Mouse (Mus musculus) lung, embryonic 16.5 days (tissue): ENCODE data around the gene Npas1. TPM values are rescaled to one million over a fixed set of nuclear protein-coding genes. Genes with fewer than 3 reads are reported as not detected.

Experiments used
- ATAC-seq: fragments of 200-750 bp; cut with Nextera tagmentation; 2 replicates; pipeline ENCODE4 v1.8.0; 2017; ENCODE audit warnings: low read depth, mild to moderate bottlenecking, moderate library complexity
- H3K27ac ChIP-seq: fragments of 300-500 bp; sonication (generic); 2 replicates; pipeline ENCODE4 v1.5.1; 2014; ENCODE audit warnings: mild to moderate bottlenecking, control low read depth, low read length
- H3K27me3 ChIP-seq: fragments of 300-500 bp; sonication (generic); 2 replicates; pipeline ENCODE4 v1.6.1; 2014; ENCODE audit warnings: low read depth, low read length, mixed read lengths; ENCODE audit not compliant: control insufficient read depth, insufficient read depth
- H3K36me3 ChIP-seq: fragments of 300-500 bp; sonication (generic); 2 replicates; pipeline ENCODE4 v1.6.1; 2014; ENCODE audit warnings: low read length; ENCODE audit not compliant: control insufficient read depth, insufficient read depth
- H3K4me1 ChIP-seq: fragments of 300-500 bp; sonication (generic); replicated peaks from 2 replicates; pipeline ENCODE4 v1.6.1; 2014; ENCODE audit warnings: low read length, mixed read lengths; ENCODE audit not compliant: control insufficient read depth, insufficient read depth
- H3K4me2 ChIP-seq: fragments of 300-500 bp; sonication (generic); 2 replicates; pipeline ENCODE4 v1.6.1; 2014; ENCODE audit warnings: low read depth, low read length, control low read depth
- H3K4me3 ChIP-seq: fragments of 300-500 bp; sonication (generic); 2 replicates; pipeline ENCODE4 v1.5.1; 2014; ENCODE audit warnings: mild to moderate bottlenecking, low read length, control low read depth
- H3K9ac ChIP-seq: fragments of 300-500 bp; sonication (generic); 2 replicates; pipeline ENCODE4 v1.6.1; 2014; ENCODE audit warnings: low read length, control low read depth
- H3K9me3 ChIP-seq: fragments of 300-500 bp; sonication (generic); 2 replicates; pipeline ENCODE4 v1.6.1; 2016; ENCODE audit warnings: low read length; ENCODE audit not compliant: control insufficient read depth
- WGBS: fragments of 180-500 bp; shearing (Covaris S2); extraction: QIAGEN DNeasy Blood & Tissue Kit; methylation state at CpG from one replicate; pipeline ENCODE4 v1.1.7; 2014; 5-methylcytosine and 5-hydroxymethylcytosine counted together
- polyA plus RNA-seq: library from polyadenylated mRNA; unstranded; fragments of >200 nt; fragmentation: Nextera tagmentation; extraction: Ambion mirVana; gene quantifications from 2 replicates; pipeline ENCODE4 v1.2.1, GENCODE M21; 2015

Gene Npas1
- polyA plus RNA-seq, 1 experiment from 2014 or later: 0.39 TPM

- Histone ChIP-seq H3K4me3 (no peak overlapping the region), H3K4me1 (peaks cover 10% of the 10 kb centered on the region), H3K9ac (no peak overlapping the region), H3K9me3 (no peaks in the 10 kb centered on the region), H3K27me3 (no peaks in the 10 kb centered on the region), H3K36me3 (peaks cover 51% of the 10 kb centered on the region), H3K27ac (no peak overlapping the region), H3K4me2 (no peak overlapping the region)
- 77% methylated on average over 10 of the region's 10 CpGs for WGBS
- ATAC-seq: peak; percentile 10; the same call in 1 of the 2 replicates
Measured at GRCm38 (mm10) chr7:16417141-16417771, 60.3 kb downstream of the Npas1 start.

GRCm38 (mm10) chr7:16415426-16415825, 62.1 kb downstream of the Npas1 start:
- H3K4me1 ChIP-seq: peaks cover 15% of the 10 kb centered on the region
- WGBS: 67% methylated on average over 3 of the region's 3 CpGs
- H3K27me3 ChIP-seq: no peaks in the 10 kb centered on the region
- no peak overlapping the region for H3K4me3 ChIP-seq
- peaks cover 37% of the 10 kb centered on the region for H3K36me3 ChIP-seq
- peak overlapping the region; percentile 45; the same call in 1 of the 2 replicates for H3K27ac ChIP-seq
- no peak overlapping the region for H3K4me2 ChIP-seq
- no peaks in the 10 kb centered on the region for H3K9me3 ChIP-seq
- no peak overlapping the region for H3K9ac ChIP-seq
- ATAC-seq: peak; percentile 43

- peaks cover 19% of the 10 kb centered on the region for H3K36me3 ChIP-seq
- no peaks in the 10 kb centered on the region for H3K9me3 ChIP-seq
- no peaks in the 10 kb centered on the region for H3K27me3 ChIP-seq
- no peak overlapping the region for H3K9ac ChIP-seq
- ATAC-seq: peak; percentile 30
- 68% methylated on average over 2 of the region's 2 CpGs for WGBS
- no peak overlapping the region for H3K4me2 ChIP-seq
- 0 out of 2 replicates have a peak overlapping the region, but pooled peaks have one; percentile 29 for H3K27ac ChIP-seq
- H3K4me1 ChIP-seq: peaks cover 15% of the 10 kb centered on the region
- no peak overlapping the region for H3K4me3 ChIP-seq
Measured at GRCm38 (mm10) chr7:16412930-16413329, 64.6 kb downstream of the Npas1 start.

DNA sequence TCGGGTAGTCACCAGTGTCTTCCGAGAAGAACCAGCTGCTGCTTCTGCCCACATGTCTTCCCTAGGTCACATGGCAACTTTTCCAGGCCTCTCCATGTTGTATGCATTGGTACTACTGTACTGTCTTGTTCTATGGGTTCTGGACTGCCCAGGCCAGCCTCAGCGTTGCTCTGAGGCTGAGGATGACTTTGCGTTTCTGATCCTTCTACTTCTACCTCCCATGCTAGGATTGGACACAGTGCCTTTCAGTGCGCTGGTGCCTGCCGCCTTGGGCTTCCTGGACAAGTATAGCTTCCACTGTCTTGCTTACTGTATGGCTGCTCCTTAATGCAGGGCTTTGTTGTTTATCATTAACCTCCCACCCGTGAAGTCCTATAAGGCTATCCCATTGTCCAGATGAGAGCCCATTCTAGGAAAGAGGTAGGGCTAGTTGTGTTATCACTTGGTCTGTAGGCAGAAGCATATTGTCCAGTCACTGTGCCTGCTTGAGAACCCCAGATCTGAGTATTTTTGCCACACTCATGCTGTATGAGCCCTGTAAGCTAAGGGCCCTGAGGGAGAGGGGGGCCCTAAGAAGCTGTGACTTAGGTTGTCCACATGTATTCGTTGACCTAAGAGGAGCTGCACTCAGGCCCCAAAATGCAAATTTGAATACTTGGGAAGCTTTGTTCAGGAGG, 65.2 kb downstream of the Npas1 start:
- H3K4me2 ChIP-seq: no peak overlapping the region

DNA sequence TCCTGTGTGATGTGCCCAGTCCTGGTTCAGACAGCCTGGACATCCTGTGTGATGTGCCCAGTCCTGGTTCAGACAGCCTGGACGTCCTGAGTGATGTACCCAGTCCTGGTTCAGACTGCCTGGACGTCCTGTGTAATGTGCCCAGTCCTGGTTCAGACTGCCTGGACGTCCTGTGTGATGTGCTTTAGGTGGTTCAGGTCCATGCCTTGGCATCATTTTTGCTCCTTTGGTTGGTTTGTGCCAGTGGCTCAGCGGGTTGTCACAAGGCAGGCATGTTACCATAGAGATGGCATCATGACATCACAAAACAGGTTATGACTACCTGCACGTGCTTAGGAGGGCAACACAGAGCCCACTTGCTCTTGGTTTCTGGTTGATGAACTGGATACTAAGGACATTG, 66.4 kb downstream of the Npas1 start:
- ATAC-seq: no peak
- H3K36me3 ChIP-seq: peaks cover 4% of the 10 kb centered on the region; the same call in 1 of the 2 replicates
- no peak overlapping the region for H3K9ac ChIP-seq
- H3K27ac ChIP-seq: no peak overlapping the region
- H3K4me2 ChIP-seq: no peak overlapping the region
- H3K27me3 ChIP-seq: no peaks in the 10 kb centered on the region
- H3K4me1 ChIP-seq: peaks cover 20% of the 10 kb centered on the region
- 91% methylated on average over 5 of the region's 5 CpGs for WGBS
- H3K9me3 ChIP-seq: no peaks in the 10 kb centered on the region
- no peak overlapping the region for H3K4me3 ChIP-seq

More for the DNA sequence above, 65.2 kb downstream of the Npas1 start:
- H3K4me3 ChIP-seq: no peak overlapping the region
- ATAC-seq: no peak; the same call in 1 of the 2 replicates
- peaks cover 14% of the 10 kb centered on the region for H3K36me3 ChIP-seq
- peaks cover 15% of the 10 kb centered on the region for H3K4me1 ChIP-seq
- no peak overlapping the region for H3K9ac ChIP-seq
- 73% methylated on average over 8 of the region's 8 CpGs for WGBS
- H3K27me3 ChIP-seq: no peaks in the 10 kb centered on the region
- H3K27ac ChIP-seq: 0 out of 2 replicates have a peak overlapping the region, but pooled peaks have one; percentile 2
- H3K9me3 ChIP-seq: no peaks in the 10 kb centered on the region

DNA sequence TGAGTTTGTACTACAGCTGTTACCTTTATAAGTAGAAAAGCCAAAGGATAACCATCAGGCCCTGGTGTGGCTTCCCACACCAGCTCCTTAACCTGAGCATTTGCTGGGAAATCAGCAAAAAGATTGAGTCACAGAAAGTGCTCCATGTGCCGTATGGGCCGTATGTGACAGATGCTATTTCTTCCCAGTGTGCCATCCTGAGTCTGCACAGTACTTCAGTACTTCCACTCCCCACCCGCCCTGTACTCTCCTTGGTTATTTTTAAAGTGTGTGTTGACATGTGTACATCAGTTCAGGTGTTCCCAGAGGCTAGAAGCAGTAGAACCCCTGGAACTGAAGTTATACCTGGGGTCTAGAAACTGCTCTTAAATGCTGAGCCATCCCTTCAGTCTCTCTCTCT, 70.5 kb downstream of the Npas1 start:
- Histone ChIP-seq H3K36me3 (0 out of 2 replicates have a peak, but pooled peaks cover 2% of the 10 kb centered on the region), H3K27me3 (no peaks in the 10 kb centered on the region), H3K9ac (no peak overlapping the region), H3K9me3 (no peaks in the 10 kb centered on the region), H3K4me2 (no peak overlapping the region), H3K27ac (no peak overlapping the region), H3K4me3 (no peak overlapping the region), H3K4me1 (peaks cover 34% of the 10 kb centered on the region)
- WGBS: 91% methylated on average over 3 of the region's 3 CpGs
- no peak for ATAC-seq

Other genes starting within 250 kb of the Npas1 start
- 0.44 and 0.53 TPM in 2 replicates for gene C5ar2, start 233.6 kb downstream of the Npas1 start, polyA plus RNA-seq
- gene C5ar1, start 218.2 kb downstream of the Npas1 start, polyA plus RNA-seq: 3.4 and 3.6 TPM in 2 replicates
- gene Inafm1, start 204.1 kb downstream of the Npas1 start, polyA plus RNA-seq: 12.1 and 12.3 TPM in 2 replicates
- 20.1 and 25.9 TPM in 2 replicates for gene Ccdc9, start 190.9 kb downstream of the Npas1 start, polyA plus RNA-seq
- gene Bbc3, start 169.3 kb downstream of the Npas1 start, polyA plus RNA-seq: 12.4 and 14.3 TPM in 2 replicates
- gene Sae1, start 89.9 kb downstream of the Npas1 start, polyA plus RNA-seq: 281 and 310 TPM in 2 replicates
- gene Zc3h4, start 76.8 kb downstream of the Npas1 start, polyA plus RNA-seq: 13.1 and 13.2 TPM in 2 replicates
- gene Tmem160, start 24.9 kb downstream of the Npas1 start, polyA plus RNA-seq: 34.8 and 39.1 TPM in 2 replicates
- 16.4 and 17.8 TPM in 2 replicates for gene Arhgap35, start 137.3 kb upstream of the Npas1 start, polyA plus RNA-seq
- not detected in 2 replicates for gene Ceacam15, start 198.0 kb upstream of the Npas1 start, polyA plus RNA-seq
- not detected in 2 replicates for gene Ceacam9, start 244.2 kb upstream of the Npas1 start, polyA plus RNA-seq